Mouse (Mus musculus): Measurements from ENCODE around the gene Pafah1b1.

Pafah1b1 gene

GRCm38 (mm10) chr11:74721141-74721540, 3.3 kb downstream of the Pafah1b1 start:
- DNase-seq (ENCODE audit: low read depth, low spot score) = no peak

GRCm38 (mm10) chr11:74720668-74721067, 3.8 kb downstream of the Pafah1b1 start:
- no peak for DNase-seq (ENCODE audit: low read depth, low spot score)

DNA sequence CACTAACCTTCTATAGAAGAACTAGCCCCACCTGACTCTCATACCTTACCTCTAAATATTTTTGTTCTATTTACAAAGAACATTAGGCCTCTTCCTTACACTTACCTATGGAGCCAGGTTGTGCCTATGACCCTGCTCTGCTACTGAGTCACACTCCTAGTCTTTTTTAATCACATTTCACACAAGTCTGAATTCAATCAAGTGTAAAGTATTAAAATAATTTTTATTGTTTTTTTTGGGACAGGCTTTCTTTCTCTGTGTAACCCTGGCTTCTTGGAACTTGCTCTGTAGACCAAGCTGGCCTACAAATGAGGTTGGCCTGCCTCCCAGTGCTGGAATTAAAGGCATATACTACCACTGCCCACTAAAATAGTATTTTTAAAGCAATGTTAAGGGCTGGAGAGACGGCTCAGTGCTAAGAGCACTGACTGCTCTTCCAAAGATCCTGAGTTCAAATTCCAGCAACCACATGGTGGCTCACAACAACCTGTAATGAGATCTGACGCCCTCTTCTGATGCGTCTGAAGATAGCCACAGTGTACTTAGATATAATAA, 8.4 kb downstream of the Pafah1b1 start:
- DNase-seq (ENCODE audit: low read depth, low spot score) = no peak

DNA sequence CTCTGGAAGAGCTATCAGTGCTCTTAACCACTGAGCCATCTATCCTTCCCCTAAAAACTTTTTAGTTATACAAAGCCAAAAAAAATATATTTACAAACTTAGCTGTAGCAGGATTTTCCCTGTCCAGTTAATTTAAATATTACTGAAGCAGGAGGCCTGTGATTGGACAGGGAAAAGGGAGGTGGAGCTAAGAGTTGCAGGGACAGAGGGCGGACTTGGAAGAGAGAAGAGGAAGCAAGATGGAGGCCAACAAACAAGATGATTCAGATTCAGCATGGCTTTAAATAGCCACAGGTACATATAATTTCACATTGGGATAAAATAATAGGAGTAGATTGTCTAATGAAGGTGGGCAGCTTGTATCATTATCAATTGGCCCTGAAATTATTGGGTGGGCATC, 13.8 kb downstream of the Pafah1b1 start:
- no peak for DNase-seq (ENCODE audit: low read depth, low spot score)

GRCm38 (mm10) chr11:74708781-74709180, 15.7 kb downstream of the Pafah1b1 start:
- no peak for DNase-seq (ENCODE audit: low read depth, low spot score)

GRCm38 (mm10) chr11:74704068-74704467, 20.4 kb downstream of the Pafah1b1 start:
- no peak for DNase-seq (ENCODE audit: low read depth, low spot score)

DNA sequence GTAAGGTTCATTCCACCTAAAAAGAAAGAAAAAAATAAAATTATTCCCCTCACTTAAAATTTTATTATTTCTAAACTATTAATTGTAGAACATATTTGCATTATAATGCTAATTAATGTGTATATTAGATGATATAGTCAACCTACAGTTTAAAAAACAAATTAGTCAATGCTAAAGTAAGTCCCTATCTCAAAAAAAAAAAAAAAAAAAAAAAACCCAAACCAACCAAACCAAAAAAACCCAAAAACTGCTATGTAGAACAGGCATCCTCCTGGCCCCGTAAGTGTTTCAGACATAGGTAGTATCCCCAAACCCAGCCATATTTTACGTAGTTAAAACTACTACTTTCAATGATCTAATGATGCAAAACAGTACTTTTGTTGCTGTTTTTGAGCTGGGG, 25.0 kb downstream of the Pafah1b1 start:
- DNase-seq (ENCODE audit: low read depth, low spot score) = no peak

GRCm38 (mm10) chr11:74692151-74692550, 32.3 kb downstream of the Pafah1b1 start:
- no peak for DNase-seq (ENCODE audit: low read depth, low spot score)

GRCm38 (mm10) chr11:74675156-74675555, 49.3 kb downstream of the Pafah1b1 start:
- DNase-seq (ENCODE audit: low read depth, low spot score) = no peak

GRCm38 (mm10) chr11:74674713-74675112, 49.8 kb downstream of the Pafah1b1 start:
- DNase-seq (ENCODE audit: low read depth, low spot score) = no peak

DNA sequence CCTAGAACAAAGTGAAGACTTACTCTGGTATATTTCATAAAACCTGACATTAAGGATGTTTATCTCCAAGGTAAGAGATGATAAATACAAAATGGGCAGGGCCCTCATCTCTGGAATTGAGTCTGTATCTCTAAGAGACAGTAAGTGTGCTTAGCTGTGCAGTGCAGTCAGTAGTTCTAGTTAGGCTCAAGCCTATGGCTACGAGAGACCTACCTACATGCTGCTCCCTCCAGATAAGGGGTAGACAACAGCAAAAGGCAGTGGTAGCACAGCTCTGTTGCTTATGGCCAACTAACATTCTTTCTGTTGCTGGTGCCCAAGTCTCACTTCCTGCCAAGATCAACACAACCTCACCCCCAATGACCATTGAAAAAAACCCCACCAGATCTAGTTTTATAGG, 50.9 kb downstream of the Pafah1b1 start:
- DNase-seq (ENCODE audit: low read depth, low spot score) = no peak

- DNase-seq (ENCODE audit: low read depth, low spot score) = no peak
These were observed 51.5 kb downstream of the Pafah1b1 start for GRCm38 (mm10) chr11:74672901-74673513.

DNA sequence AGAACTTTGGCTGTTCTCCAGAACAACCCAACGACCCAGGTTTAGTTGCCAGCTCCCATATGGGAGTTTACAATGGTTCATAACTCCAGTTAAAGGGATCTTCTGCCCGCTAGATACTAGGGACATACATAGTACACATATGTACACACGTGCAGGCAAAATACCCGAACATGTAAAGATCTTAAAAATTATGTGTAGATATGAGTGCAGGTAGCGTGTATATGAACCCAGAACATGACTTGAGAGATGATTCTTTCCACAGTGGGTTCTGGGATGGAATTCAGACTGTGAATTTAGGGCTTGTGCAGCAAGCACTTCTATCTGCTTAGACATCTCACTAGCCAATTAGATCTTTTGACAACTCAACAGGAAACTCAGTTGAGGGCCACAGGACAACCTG, 52.6 kb downstream of the Pafah1b1 start:
- no peak for DNase-seq (ENCODE audit: low read depth, low spot score)

- no peak for DNase-seq (ENCODE audit: low read depth, low spot score)
These were observed 53.5 kb downstream of the Pafah1b1 start for GRCm38 (mm10) chr11:74671013-74671412.

- no peak for DNase-seq (ENCODE audit: low read depth, low spot score)
These were observed 54.3 kb downstream of the Pafah1b1 start for GRCm38 (mm10) chr11:74670151-74670550.

DNA sequence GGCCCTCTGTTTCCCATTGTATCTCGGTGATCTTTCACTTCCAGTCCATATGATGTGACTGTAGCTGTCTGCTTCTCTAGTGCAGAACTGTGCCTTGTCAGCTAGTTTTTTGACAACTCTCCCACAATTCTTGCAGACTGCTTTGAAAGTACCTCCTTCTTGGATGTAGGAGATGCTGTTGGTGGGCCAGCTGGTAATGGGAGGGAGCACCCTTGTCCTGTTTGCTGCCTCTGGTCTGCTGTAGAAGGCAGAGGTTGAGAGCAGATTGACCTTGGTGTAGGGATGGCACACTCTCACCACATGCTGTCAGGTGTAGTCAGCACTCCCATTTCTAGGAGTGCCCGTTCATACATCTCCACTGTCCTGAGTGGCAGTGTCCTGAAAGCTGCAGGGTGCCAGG, 55.5 kb downstream of the Pafah1b1 start:
- no peak for DNase-seq (ENCODE audit: low read depth, low spot score)

DNA sequence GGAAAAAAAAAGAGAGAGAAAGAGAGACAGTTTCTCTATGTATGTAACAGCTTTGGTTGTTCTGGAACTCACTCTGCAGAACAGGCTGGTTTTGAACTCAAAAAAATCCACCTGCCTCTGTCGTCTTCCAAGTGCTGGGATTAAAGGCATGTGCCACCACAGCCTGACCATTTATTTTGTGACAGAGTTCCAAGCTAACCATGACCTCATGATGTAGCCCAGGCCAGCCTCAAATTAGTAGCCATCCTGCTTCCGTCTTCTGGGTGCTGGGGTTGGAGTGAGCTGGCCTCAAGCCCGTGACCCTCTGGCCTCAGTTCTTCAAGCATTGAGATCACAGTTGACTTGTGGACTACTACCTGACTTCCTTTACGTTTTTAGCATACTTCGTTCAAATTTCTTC, 56.0 kb downstream of the Pafah1b1 start:
- no peak for DNase-seq (ENCODE audit: low read depth, low spot score)

DNA sequence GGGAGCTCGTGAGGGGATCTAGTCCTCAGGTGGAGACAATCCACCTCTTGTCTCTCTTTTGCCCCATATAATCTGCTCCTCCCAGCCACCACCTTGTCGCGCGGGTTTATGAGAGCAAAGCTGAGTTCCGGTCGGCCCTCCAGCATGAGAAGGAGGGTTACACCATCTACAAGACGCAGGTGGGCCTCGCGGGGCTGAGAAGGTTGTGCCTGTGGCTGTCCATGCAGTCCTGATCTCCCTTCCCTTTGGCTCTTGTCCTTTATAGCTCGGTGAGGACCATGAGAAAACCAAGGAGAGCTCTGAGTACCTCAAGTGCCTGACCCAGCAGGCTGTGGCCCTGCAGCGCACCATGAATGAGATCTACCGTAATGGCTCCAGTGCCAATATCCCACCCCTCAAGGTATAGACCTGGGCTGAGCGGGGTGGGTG, 56.9 kb downstream of the Pafah1b1 start:
- DNase-seq (ENCODE audit: low read depth, low spot score) = no peak

- no peak for DNase-seq (ENCODE audit: low read depth, low spot score)
These were observed 57.5 kb downstream of the Pafah1b1 start for GRCm38 (mm10) chr11:74666776-74667581.

GRCm38 (mm10) chr11:74666284-74666652, 58.2 kb downstream of the Pafah1b1 start:
- DNase-seq (ENCODE audit: low read depth, low spot score) = no peak

DNA sequence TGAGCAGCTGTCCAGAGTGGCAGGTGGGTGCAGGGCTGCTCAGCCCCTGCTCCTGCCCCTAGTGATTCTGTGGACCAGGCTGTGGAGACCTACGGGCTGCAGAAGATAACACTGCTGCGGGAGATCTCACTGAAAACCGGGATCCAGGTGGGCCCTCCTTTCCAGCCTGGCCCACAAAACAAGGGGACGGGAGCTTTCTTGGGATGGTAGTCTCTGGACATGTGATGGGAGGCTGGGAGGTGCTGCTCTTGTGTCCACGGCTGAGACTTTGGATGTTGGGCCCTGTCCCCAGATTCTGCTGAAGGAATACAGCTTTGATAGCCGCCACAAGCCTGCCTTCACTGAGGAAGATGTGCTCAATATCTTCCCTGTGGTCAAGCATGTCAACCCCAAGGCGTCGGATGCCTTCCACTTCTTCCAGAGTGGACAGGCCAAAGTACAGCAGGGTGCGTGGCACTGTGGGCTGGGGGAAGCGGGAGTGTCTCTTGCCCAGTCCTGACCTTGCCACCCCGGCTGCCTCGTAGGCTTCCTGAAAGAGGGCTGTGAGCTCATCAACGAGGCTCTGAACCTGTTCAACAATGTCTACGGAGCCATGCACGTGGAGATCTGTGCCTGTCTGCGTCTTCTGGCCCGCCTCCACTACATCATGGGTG, 58.7 kb downstream of the Pafah1b1 start:
- DNase-seq (ENCODE audit: low read depth, low spot score) = no peak

- no peak for DNase-seq (ENCODE audit: low read depth, low spot score)
These were observed 59.6 kb downstream of the Pafah1b1 start for GRCm38 (mm10) chr11:74664906-74665305.
